Mouse (Mus musculus) MEL (cell line): ENCODE data around the gene Rpgrip1l.
A peak's percentile ranks its signal among the peaks of the same experiment; 100 is the strongest.

Experiments
- CHD2 ChIP-seq: IDR thresholded peaks from 2 replicates; pipeline ENCODE4 v1.6.1; 2011; ENCODE audit warnings: low read length, improper control_type of control experiment
- CTCF ChIP-seq, 3 experiments: IDR thresholded peaks in 2 of 3; conservative IDR thresholded peaks in 1 of 3; 2 replicates each; pipeline ENCODE4 v1.5.1; 2011 to 2012; ENCODE audit warnings: low read length in 3 of 3, low read depth in 2 of 3, mild to moderate bottlenecking in 2 of 3, improper control_type of control experiment in 1 of 3, inconsistent platforms in 1 of 3, mixed read lengths in 1 of 3, moderate library complexity in 1 of 3; ENCODE audit not compliant: control insufficient read depth in 1 of 3, insufficient read depth in 1 of 3, poor library complexity in 1 of 3, severe bottlenecking in 1 of 3
- ELF1 ChIP-seq: IDR thresholded peaks from 2 replicates; pipeline ENCODE4 v1.6.1; 2014; ENCODE audit warnings: low read depth, mild to moderate bottlenecking, inconsistent platforms, low read length, improper control_type of control experiment, moderate library complexity
- KAT2A ChIP-seq: conservative IDR thresholded peaks from 2 replicates; pipeline ENCODE4 v1.6.1; 2012; ENCODE audit warnings: low read depth, low read length, improper control_type of control experiment, inconsistent platforms
- MXI1 ChIP-seq: IDR thresholded peaks from 2 replicates; pipeline ENCODE4 v1.6.1; 2011; ENCODE audit warnings: mild to moderate bottlenecking, low read depth, low read length, improper control_type of control experiment
- NRF1 ChIP-seq: IDR thresholded peaks from 2 replicates; pipeline ENCODE4 v1.6.1; 2014; ENCODE audit warnings: low read depth, mild to moderate bottlenecking, inconsistent platforms, low read length, improper control_type of control experiment, moderate library complexity; ENCODE audit not compliant: poor library complexity, insufficient read depth, severe bottlenecking
- POLR2A ChIP-seq, 2 experiments: IDR thresholded peaks; 2 replicates each; pipeline ENCODE4 v1.6.1; 2011 to 2012; ENCODE audit warnings: low read length in 2 of 2, mild to moderate bottlenecking in 2 of 2, control low read depth in 1 of 2, improper control_type of control experiment in 1 of 2, low read depth in 1 of 2, moderate library complexity in 1 of 2; ENCODE audit not compliant: control insufficient read depth in 1 of 2, insufficient read depth in 1 of 2, poor library complexity in 1 of 2
- POLR2AphosphoS2 ChIP-seq: IDR thresholded peaks from 2 replicates; pipeline ENCODE4 v1.6.1; 2011; ENCODE audit warnings: low read length, improper control_type of control experiment
- TAL1 ChIP-seq: IDR thresholded peaks from 2 replicates; pipeline ENCODE4 v1.6.1; 2012; ENCODE audit warnings: mild to moderate bottlenecking, inconsistent platforms, low read length, moderate library complexity, mixed read lengths
- ZC3H11A ChIP-seq: IDR thresholded peaks from 2 replicates; pipeline ENCODE4 v1.6.1; 2012; ENCODE audit warnings: low read depth, mild to moderate bottlenecking, inconsistent platforms, low read length, improper control_type of control experiment
- ZNF384 ChIP-seq: IDR thresholded peaks from 2 replicates; pipeline ENCODE4 v1.6.1; 2012; ENCODE audit warnings: low read depth, mild to moderate bottlenecking, inconsistent platforms, low read length, improper control_type of control experiment

- TF ChIP-seq ZNF384: no peak
- TF ChIP-seq CTCF (IDR thresholded peaks at IDR 0.05 in 2 of 3, conservative IDR thresholded peaks at IDR 0.05 in 1 of 3; ENCODE audit: control insufficient read depth in 1 of 3, insufficient read depth in 1 of 3, low read depth in 2 of 3, low read length in 3 of 3, poor library complexity in 1 of 3, severe bottlenecking in 1 of 3): peak; percentile 24 to 47 (median 41); a peak in 4 of 6 replicates
- TF ChIP-seq ELF1: no peak
- TF ChIP-seq ZC3H11A: no peak
- TF ChIP-seq NRF1: no peak
- no peak for TF ChIP-seq POLR2A (IDR thresholded peaks at IDR 0.05; ENCODE audit: control insufficient read depth in 1 of 2, insufficient read depth in 1 of 2, low read depth in 1 of 2, low read length in 2 of 2, poor library complexity in 1 of 2)
- TF ChIP-seq CHD2: no peak
- no peak for TF ChIP-seq MXI1
- TF ChIP-seq TAL1: no peak
- no peak for TF ChIP-seq KAT2A
- no peak for TF ChIP-seq POLR2AphosphoS2
Measured at GRCm38 (mm10) chr8:91353907-91354306, 40.8 kb upstream of the Rpgrip1l start.
